Mouse (Mus musculus) heart, embryonic 14.5 days (tissue): ENCODE measurements around the gene Cep112. TPM values are rescaled to one million over a fixed set of nuclear protein-coding genes. Genes with fewer than 3 reads are reported as not detected.

Experiments
- ATAC-seq: fragments of 200-750 bp; cut with Nextera tagmentation; 2 replicates; pipeline ENCODE4 v1.8.0; 2017; ENCODE audit warnings: low read depth, moderate TSS enrichment; ENCODE audit not compliant: insufficient number of reproducible peaks, insufficient read depth, low FRiP score
- H3K27ac ChIP-seq, 2 experiments: fragments of 200-500 bp in 1 of 2; fragments of 300-500 bp in 1 of 2; sonication (generic) in 1 of 2; replicated peaks in 1 of 2; 2 replicates each; pipeline ENCODE4 v1.5.1; 2012 to 2014; ENCODE audit warnings: low read depth in 2 of 2, low read length in 2 of 2, control low read depth in 1 of 2, mild to moderate bottlenecking in 1 of 2, mixed read lengths in 1 of 2; ENCODE audit not compliant: control insufficient read depth in 1 of 2, insufficient read depth in 1 of 2
- H3K27me3 ChIP-seq: fragments of 300-500 bp; sonication (generic); 2 replicates; pipeline ENCODE4 v1.6.1; 2014; ENCODE audit warnings: mild to moderate bottlenecking, low read length, control low read depth; ENCODE audit not compliant: control insufficient read depth, insufficient read depth
- H3K36me3 ChIP-seq: fragments of 300-500 bp; sonication (generic); 2 replicates; pipeline ENCODE4 v1.6.1; 2014; ENCODE audit warnings: mild to moderate bottlenecking, control low read depth, low read length, mixed read lengths; ENCODE audit not compliant: control insufficient read depth, insufficient read depth
- H3K4me1 ChIP-seq, 2 experiments: fragments of 200-500 bp in 1 of 2; fragments of 300-500 bp in 1 of 2; sonication (generic) in 1 of 2; 2 replicates each; pipeline ENCODE4 v1.6.1; 2012 to 2014; ENCODE audit warnings: low read length in 2 of 2, control low read depth in 1 of 2, mixed read lengths in 1 of 2; ENCODE audit not compliant: control insufficient read depth in 2 of 2, insufficient read depth in 2 of 2
- H3K4me2 ChIP-seq: fragments of 300-500 bp; sonication (generic); 2 replicates; pipeline ENCODE4 v1.6.1; 2014; ENCODE audit warnings: mild to moderate bottlenecking, low read length
- H3K4me3 ChIP-seq, 2 experiments: fragments of 200-500 bp in 1 of 2; fragments of 300-500 bp in 1 of 2; sonication (generic) in 1 of 2; 2 replicates each; pipeline ENCODE4 v1.5.1; 2012 to 2014; ENCODE audit warnings: low read length in 2 of 2, mild to moderate bottlenecking in 2 of 2, control low read depth in 1 of 2, low read depth in 1 of 2, moderate library complexity in 1 of 2; ENCODE audit not compliant: control insufficient read depth in 1 of 2, insufficient read depth in 1 of 2
- H3K9ac ChIP-seq: fragments of 300-500 bp; sonication (generic); 2 replicates; pipeline ENCODE4 v1.6.1; 2014; ENCODE audit warnings: mild to moderate bottlenecking, low read length
- H3K9me3 ChIP-seq: fragments of 300-500 bp; sonication (generic); 2 replicates; pipeline ENCODE4 v1.6.1; 2016; ENCODE audit warnings: low read length, control low read depth; ENCODE audit not compliant: control insufficient read depth
- WGBS: fragments of 180-500 bp; shearing (Covaris S2); extraction: QIAGEN DNeasy Blood & Tissue Kit; methylation state at CpG from one replicate; pipeline ENCODE4 v1.1.7; 2014; 5-methylcytosine and 5-hydroxymethylcytosine counted together
- polyA plus RNA-seq: library from polyadenylated mRNA; unstranded; fragments of >200 nt; fragmentation: Nextera tagmentation; extraction: Ambion mirVana; gene quantifications from 2 replicates; pipeline ENCODE4 v1.2.1, GENCODE M21; 2014

Gene Cep112
- polyA plus RNA-seq, 1 experiment from 2014 or later: 9.2 TPM

DNA sequence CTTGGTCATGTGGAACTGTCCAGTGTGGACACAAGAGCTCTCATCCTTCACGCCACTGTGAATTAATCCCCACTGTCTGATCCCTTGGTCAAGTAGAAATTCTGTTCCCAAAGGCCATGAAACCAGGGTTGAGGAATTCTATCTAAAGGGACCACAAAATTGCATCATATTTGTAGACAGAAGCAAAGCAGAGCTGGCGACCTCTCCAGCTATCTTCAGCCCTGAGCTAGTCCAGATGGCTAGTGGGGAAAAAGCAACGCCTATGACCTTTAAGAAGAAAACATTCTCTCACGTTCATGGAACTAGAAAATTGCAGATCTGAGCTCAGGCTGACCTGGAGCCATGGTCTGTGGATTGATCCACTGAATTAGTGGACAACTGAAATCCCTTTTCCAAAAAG lies 455.6 kb downstream of the Cep112 start:
- Histone ChIP-seq H3K4me2 (no peak overlapping the region), H3K27ac (no peak overlapping the region), H3K4me3 (no peak overlapping the region), H3K9ac (no peak overlapping the region), H3K4me1 (no peaks in the 10 kb centered on the region), H3K36me3 (no peaks in the 10 kb centered on the region), H3K9me3 (no peaks in the 10 kb centered on the region), H3K27me3 (no peaks in the 10 kb centered on the region)
- ATAC-seq: no peak
- 45% methylated on average over 4 of the region's 4 CpGs for WGBS

- no peak for ATAC-seq
- no peaks in the 10 kb centered on the region for H3K27me3 ChIP-seq
- no peak overlapping the region for H3K27ac ChIP-seq
Observed at GRCm38 (mm10) chr11:108881662-108882061, 456.7 kb downstream of the Cep112 start.

GRCm38 (mm10) chr11:108885276-108885896 lies 460.4 kb downstream of the Cep112 start:
- no peak for ATAC-seq
- Histone ChIP-seq H3K36me3 (no peaks in the 10 kb centered on the region), H3K9ac (no peak overlapping the region), H3K9me3 (no peaks in the 10 kb centered on the region), H3K4me2 (no peak overlapping the region), H3K4me1 (peaks cover under 1 to 3% of the 10 kb centered on the region in 2 experiments; a peak in 1 of 4 replicates), H3K27ac (no peak overlapping the region), H3K4me3 (no peak overlapping the region), H3K27me3 (no peaks in the 10 kb centered on the region)
- 66% methylated on average over 19 of the region's 19 CpGs for WGBS

More at GRCm38 (mm10) chr11:108881662-108882061, 456.7 kb downstream of the Cep112 start:
- WGBS: 83% methylated on average over 5 of the region's 5 CpGs
- no peaks in the 10 kb centered on the region for H3K4me1 ChIP-seq
- H3K4me3 ChIP-seq: no peak overlapping the region
- no peaks in the 10 kb centered on the region for H3K36me3 ChIP-seq
- no peaks in the 10 kb centered on the region for H3K9me3 ChIP-seq
- no peak overlapping the region for H3K9ac ChIP-seq
- H3K4me2 ChIP-seq: no peak overlapping the region

GRCm38 (mm10) chr11:108886060-108886459 lies 461.1 kb downstream of the Cep112 start:
- Histone ChIP-seq H3K27me3 (no peaks in the 10 kb centered on the region), H3K4me3 (no peak overlapping the region), H3K4me2 (no peak overlapping the region), H3K9me3 (no peaks in the 10 kb centered on the region), H3K27ac (no peak overlapping the region), H3K4me1 (peaks cover 3 to 9% of the 10 kb centered on the region in 2 experiments; a peak in 1 of 4 replicates), H3K36me3 (no peaks in the 10 kb centered on the region), H3K9ac (no peak overlapping the region)
- 73% methylated on average over 8 of the region's 8 CpGs for WGBS
- ATAC-seq: no peak

GRCm38 (mm10) chr11:108889121-108889520 lies 464.1 kb downstream of the Cep112 start:
- Histone ChIP-seq H3K36me3 (no peaks in the 10 kb centered on the region), H3K27ac (no peak overlapping the region), H3K27me3 (peaks cover 11% of the 10 kb centered on the region), H3K4me2 (no peak overlapping the region), H3K4me1 (peaks cover 3 to 18% of the 10 kb centered on the region in 2 experiments; a peak in 2 of 4 replicates), H3K9ac (no peak overlapping the region), H3K9me3 (no peaks in the 10 kb centered on the region), H3K4me3 (no peak overlapping the region)
- WGBS: 37% methylated on average over 11 of the region's 11 CpGs
- no peak for ATAC-seq

GRCm38 (mm10) chr11:108890544-108890943 lies 465.6 kb downstream of the Cep112 start:
- WGBS: 18% methylated on average over 16 of the region's 16 CpGs
- H3K4me1 ChIP-seq: peaks cover 3 to 18% of the 10 kb centered on the region in 2 experiments; a peak in 2 of 4 replicates
- H3K9me3 ChIP-seq: no peaks in the 10 kb centered on the region
- H3K27me3 ChIP-seq: peaks cover 14% of the 10 kb centered on the region
- H3K4me2 ChIP-seq: peak overlapping the region; percentile 82
- H3K4me3 ChIP-seq: peak overlapping the region; percentile 32 to 39
- ATAC-seq: no peak
- no peak overlapping the region for H3K27ac ChIP-seq
- peak overlapping the region; percentile 59 for H3K9ac ChIP-seq
- no peaks in the 10 kb centered on the region for H3K36me3 ChIP-seq

GRCm38 (mm10) chr11:108891111-108891870 lies 466.3 kb downstream of the Cep112 start:
- peak overlapping the region; percentile 68 for H3K9ac ChIP-seq
- H3K4me1 ChIP-seq: peaks cover 3 to 18% of the 10 kb centered on the region in 2 experiments; a peak in 2 of 4 replicates
- WGBS: 3% methylated on average over 17 of the region's 17 CpGs
- H3K27ac ChIP-seq: peak overlapping the region; percentile 9 to 51; a peak in 3 of 4 replicates
- peak overlapping the region; percentile 82 for H3K4me2 ChIP-seq
- H3K4me3 ChIP-seq: peak overlapping the region; percentile 39 to 41
- H3K27me3 ChIP-seq: peaks cover 14% of the 10 kb centered on the region
- peak; percentile 78 for ATAC-seq
- H3K36me3 ChIP-seq: no peaks in the 10 kb centered on the region
- H3K9me3 ChIP-seq: no peaks in the 10 kb centered on the region
